Mouse (Mus musculus) stomach, postnatal 0 days (tissue): Measurements from ENCODE around the gene Actn1.

ENCODE experiments used
- CTCF ChIP-seq: IDR thresholded peaks from 2 replicates; pipeline ENCODE4 v1.5.1; 2016; ENCODE audit warnings: antibody characterized with exemption, low read depth, mild to moderate bottlenecking, moderate library complexity
- EP300 ChIP-seq: optimal IDR thresholded peaks from 2 replicates; pipeline ENCODE3; 2016; ENCODE audit warnings: antibody characterized with exemption

- TF ChIP-seq CTCF = no peak
- TF ChIP-seq EP300 = no peak
Observed at GRCm38 (mm10) chr12:80178035-80178434, 82.1 kb downstream of the Actn1 start.
